Mouse (Mus musculus) liver, adult 2 months (tissue): ENCODE results near the gene Tgds.

Experiments
- CTCF ChIP-seq: fragments of 200-500 bp; IDR thresholded peaks from 2 replicates; pipeline ENCODE4 v1.5.1; 2011; ENCODE audit warnings: low read depth, low read length, control low read depth
- POLR2A ChIP-seq: fragments of 200-500 bp; IDR thresholded peaks from 2 replicates; pipeline ENCODE4 v1.6.1; 2011; ENCODE audit warnings: low read length, control low read depth; ENCODE audit not compliant: insufficient read depth; ENCODE audit errors: extremely low read depth

DNA sequence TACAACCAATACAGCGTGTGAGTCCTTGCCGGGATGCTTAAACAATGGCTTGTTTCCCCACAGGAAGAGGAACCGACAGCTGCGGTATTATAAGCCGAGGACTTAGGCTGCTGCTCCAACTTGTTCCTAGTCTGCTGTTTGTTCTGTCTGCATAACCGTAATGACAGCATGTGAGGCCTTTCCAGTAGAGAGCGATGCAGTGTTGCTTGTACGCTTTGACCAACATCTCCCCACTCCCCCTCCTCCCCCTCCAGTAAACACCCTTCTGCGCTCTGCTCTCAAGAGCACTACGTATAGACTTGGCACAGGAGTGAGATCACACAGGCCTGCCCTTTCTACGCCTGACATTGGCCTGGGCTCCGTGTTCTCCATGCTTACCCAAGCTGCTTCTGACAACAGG, 62.5 kb downstream of the Tgds start:
- TF ChIP-seq CTCF = no peak
- no peak for TF ChIP-seq POLR2A
